Mouse (Mus musculus) spleen, postnatal 10 days (tissue): ENCODE data around the gene Tmem222.

ENCODE experiments used
- DNase-seq, 2 experiments: peaks; one replicate each; pipeline ENCODE4 v3.0.0; 2021 to 2022; ENCODE audit warnings: low spot score in 2 of 2

The Tmem222 gene

DNA sequence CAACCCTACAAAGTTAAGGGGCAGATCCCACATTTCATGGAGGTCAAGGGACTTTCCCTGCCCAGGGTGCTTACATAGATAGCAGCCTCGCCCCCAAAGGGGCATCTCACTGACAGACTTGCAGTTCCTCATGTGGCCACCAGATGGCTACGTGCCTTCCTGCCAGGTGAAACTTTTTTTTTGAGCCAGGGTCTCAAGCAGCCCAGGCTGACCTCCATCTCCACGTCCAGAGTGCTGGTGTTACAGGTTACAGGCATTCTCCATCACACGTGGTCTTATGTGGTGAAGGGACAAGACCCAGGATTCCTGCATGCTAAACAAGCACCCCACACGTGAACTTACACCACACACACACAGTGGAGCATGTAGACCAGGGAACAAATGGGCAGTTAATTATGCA, 60.0 kb downstream of the Tmem222 start:
- DNase-seq: peak; percentile 68 to 82
